Mouse (Mus musculus) MEL (cell line): ENCODE measurements around the gene Pcnt. TPM values are rescaled to one million over a fixed set of nuclear protein-coding genes. Genes with fewer than 3 reads are reported as not detected.

Experiments
- DNase-seq: peaks from one replicate; pipeline ENCODE4 v3.0.0; 2011; ENCODE audit warnings: low read depth, low spot score
- H3K27ac ChIP-seq: 2 replicates; pipeline ENCODE4 v1.5.1; 2012; ENCODE audit warnings: low read depth, mild to moderate bottlenecking, control low read depth, low read length, moderate library complexity; ENCODE audit not compliant: control insufficient read depth
- H3K27me3 ChIP-seq, 2 experiments: fragments of 150-350 bp in 1 of 2; sonication (generic) in 1 of 2; 2 replicates each; pipeline ENCODE4 v1.6.1; 2012; ENCODE audit warnings: low read length in 2 of 2, mild to moderate bottlenecking in 2 of 2, improper control_type of control experiment in 1 of 2, moderate library complexity in 1 of 2; ENCODE audit not compliant: insufficient read depth in 2 of 2, control insufficient read depth in 1 of 2
- H3K36me3 ChIP-seq, 2 experiments: 2 replicates each; pipeline ENCODE4 v1.6.1; 2012 to 2014; ENCODE audit warnings: low read length in 2 of 2, improper control_type of control experiment in 1 of 2, inconsistent platforms in 1 of 2, mild to moderate bottlenecking in 1 of 2; ENCODE audit not compliant: insufficient read depth in 2 of 2, control insufficient read depth in 1 of 2
- H3K4me1 ChIP-seq, 2 experiments: fragments of 150-350 bp in 1 of 2; sonication (generic) in 1 of 2; 2 replicates each; pipeline ENCODE4 v1.6.1; 2012; ENCODE audit warnings: low read length in 2 of 2, improper control_type of control experiment in 1 of 2, mild to moderate bottlenecking in 1 of 2; ENCODE audit not compliant: insufficient read depth in 2 of 2, control insufficient read depth in 1 of 2
- H3K4me3 ChIP-seq, 2 experiments: fragments of 150-350 bp in 1 of 2; sonication (generic) in 1 of 2; 2 replicates each; pipeline ENCODE4 v1.5.1; 2012; ENCODE audit warnings: low read depth in 2 of 2, low read length in 2 of 2, mild to moderate bottlenecking in 2 of 2, moderate library complexity in 2 of 2, control low read depth in 1 of 2, improper control_type of control experiment in 1 of 2; ENCODE audit not compliant: control insufficient read depth in 1 of 2, insufficient read depth in 1 of 2
- H3K79me2 ChIP-seq: 2 replicates; pipeline ENCODE4 v1.6.1; 2012; ENCODE audit warnings: mild to moderate bottlenecking, low read length, moderate library complexity; ENCODE audit not compliant: control insufficient read depth, poor library complexity, insufficient read depth
- H3K9ac ChIP-seq: 2 replicates; pipeline ENCODE4 v1.6.1; 2012; ENCODE audit warnings: low read depth, mild to moderate bottlenecking, control low read depth, low read length, moderate library complexity; ENCODE audit not compliant: control insufficient read depth, poor library complexity, severe bottlenecking
- H3K9me3 ChIP-seq: fragments of 150-350 bp; sonication (generic); replicated peaks from 2 replicates; pipeline ENCODE4 v1.6.1; 2012; ENCODE audit warnings: mild to moderate bottlenecking, low read length, improper control_type of control experiment, moderate library complexity; ENCODE audit not compliant: insufficient read depth
- BHLHE40 ChIP-seq: IDR thresholded peaks from 2 replicates; pipeline ENCODE4 v1.6.1; 2012; ENCODE audit warnings: low read depth, mild to moderate bottlenecking, inconsistent platforms, low read length, improper control_type of control experiment, borderline replicate concordance
- CHD1 ChIP-seq: IDR thresholded peaks from 2 replicates; pipeline ENCODE4 v1.6.1; 2012; ENCODE audit warnings: low read depth, mild to moderate bottlenecking, inconsistent platforms, low read length, improper control_type of control experiment
- CHD2 ChIP-seq: IDR thresholded peaks from 2 replicates; pipeline ENCODE4 v1.6.1; 2011; ENCODE audit warnings: low read length, improper control_type of control experiment
- E2F4 ChIP-seq: IDR thresholded peaks from 2 replicates; pipeline ENCODE4 v1.6.1; 2011; ENCODE audit warnings: low read depth, low read length, improper control_type of control experiment, borderline replicate concordance
- ELF1 ChIP-seq: IDR thresholded peaks from 2 replicates; pipeline ENCODE4 v1.6.1; 2014; ENCODE audit warnings: low read depth, mild to moderate bottlenecking, inconsistent platforms, low read length, improper control_type of control experiment, moderate library complexity
- ETS1 ChIP-seq: IDR thresholded peaks from 2 replicates; pipeline ENCODE4 v1.6.1; 2012; ENCODE audit warnings: low read depth, mild to moderate bottlenecking, inconsistent platforms, low read length, improper control_type of control experiment, moderate library complexity
- GATA1 ChIP-seq: IDR thresholded peaks from 2 replicates; pipeline ENCODE4 v1.6.1; 2011; ENCODE audit warnings: low read depth, low read length, improper control_type of control experiment
- JUND ChIP-seq: IDR thresholded peaks from 2 replicates; pipeline ENCODE4 v1.6.1; 2011; ENCODE audit warnings: low read depth, mild to moderate bottlenecking, improper control_type of control experiment, low read length
- KAT2A ChIP-seq: conservative IDR thresholded peaks from 2 replicates; pipeline ENCODE4 v1.6.1; 2012; ENCODE audit warnings: low read depth, low read length, improper control_type of control experiment, inconsistent platforms
- MAFK ChIP-seq: IDR thresholded peaks from 2 replicates; pipeline ENCODE4 v1.6.1; 2011; ENCODE audit warnings: low read depth, mild to moderate bottlenecking, low read length, improper control_type of control experiment, borderline replicate concordance
- MAZ ChIP-seq: IDR thresholded peaks from 2 replicates; pipeline ENCODE4 v1.6.1; 2012; ENCODE audit warnings: low read depth, mild to moderate bottlenecking, inconsistent platforms, low read length, improper control_type of control experiment
- MEF2A ChIP-seq: IDR thresholded peaks from 2 replicates; pipeline ENCODE4 v1.6.1; 2014; ENCODE audit warnings: low read depth, mild to moderate bottlenecking, inconsistent platforms, low read length, improper control_type of control experiment; ENCODE audit not compliant: poor library complexity, insufficient replicate concordance, severe bottlenecking; ENCODE audit errors: extremely low read depth
- MYB ChIP-seq: IDR thresholded peaks from 2 replicates; pipeline ENCODE4 v1.6.1; 2011; ENCODE audit warnings: mild to moderate bottlenecking, low read depth, low read length, improper control_type of control experiment
- MYC ChIP-seq: IDR thresholded peaks from 2 replicates; pipeline ENCODE4 v1.6.1; 2011; ENCODE audit warnings: low read depth, mild to moderate bottlenecking, low read length, improper control_type of control experiment, moderate library complexity
- POLR2AphosphoS2 ChIP-seq: IDR thresholded peaks from 2 replicates; pipeline ENCODE4 v1.6.1; 2011; ENCODE audit warnings: low read length, improper control_type of control experiment
- RCOR1 ChIP-seq: IDR thresholded peaks from 2 replicates; pipeline ENCODE4 v1.6.1; 2012; ENCODE audit warnings: low read depth, mild to moderate bottlenecking, inconsistent platforms, low read length, improper control_type of control experiment
- SIN3A ChIP-seq: IDR thresholded peaks from 2 replicates; pipeline ENCODE4 v1.6.1; 2012; ENCODE audit warnings: low read length, improper control_type of control experiment, inconsistent platforms
- TBP ChIP-seq: IDR thresholded peaks from 2 replicates; pipeline ENCODE4 v1.8.0; 2011; ENCODE audit warnings: low read depth, low read length, improper control_type of control experiment
- TCF12 ChIP-seq: IDR thresholded peaks from 2 replicates; pipeline ENCODE4 v1.6.1; 2014; ENCODE audit warnings: low read depth, mild to moderate bottlenecking, inconsistent platforms, low read length, improper control_type of control experiment, moderate library complexity
- ZKSCAN1 ChIP-seq: IDR thresholded peaks from 2 replicates; pipeline ENCODE4 v1.6.1; 2012; ENCODE audit warnings: low read depth, mild to moderate bottlenecking, inconsistent platforms, low read length, improper control_type of control experiment, moderate library complexity
- ZMIZ1 ChIP-seq: IDR thresholded peaks from 2 replicates; pipeline ENCODE4 v1.6.1; 2012; ENCODE audit warnings: low read depth, mild to moderate bottlenecking, inconsistent platforms, low read length, improper control_type of control experiment, moderate library complexity
- polyA plus RNA-seq, 2 experiments: library from polyadenylated mRNA; stranded (reverse) in 1 of 2; unstranded in 1 of 2; fragments of >175 nt in 1 of 2; fragments of >200 nt in 1 of 2; gene quantifications; 2 replicates each; pipeline versions ENCODE4 v1.2.1 to v1.2.4; 2012; ENCODE audit warnings: low replicate concordance in 2 of 2, low read depth in 1 of 2; ENCODE audit not compliant: insufficient read length in 2 of 2, insufficient read depth in 1 of 2, missing spikeins in 1 of 2
- total RNA-seq: library from RNA; depleted of rRNA; stranded (reverse); fragments of 300-350 nt; gene quantifications from 2 replicates; pipeline ENCODE4 v1.2.3, GENCODE M21; 2012

Gene Pcnt
- total and polyA plus RNA-seq, 3 experiments = 30.7 to 51.3 (median 36.4) TPM

DNA sequence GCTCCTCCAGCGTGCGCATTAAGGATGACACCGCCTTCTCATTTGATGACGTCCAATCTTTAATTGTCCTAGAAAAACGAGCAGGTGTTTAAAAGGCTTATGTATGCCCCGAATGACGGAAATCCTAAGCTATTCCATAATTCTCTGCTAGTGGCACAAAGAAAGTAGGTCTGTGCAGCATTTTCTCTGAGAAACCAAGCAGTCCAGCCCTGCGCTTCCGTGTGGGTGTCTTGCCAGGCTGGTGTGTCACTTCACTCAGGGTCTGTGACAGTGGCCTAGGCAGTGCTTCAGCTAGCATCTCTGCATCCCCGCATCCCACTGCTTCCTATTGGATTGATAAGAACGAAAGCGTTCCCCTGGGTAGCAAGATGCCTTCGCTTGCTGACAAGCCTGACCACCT lies 73.8 kb downstream of the Pcnt start:
- H3K9me3 ChIP-seq = no peaks in the 10 kb centered on the region
- H3K36me3 ChIP-seq = peaks cover 0 to 19% of the 10 kb centered on the region in 2 experiments; a peak in 2 of 4 replicates
- H3K27me3 ChIP-seq = no peaks in the 10 kb centered on the region
- DNase-seq = no peak
- no peaks in the 10 kb centered on the region for H3K4me1 ChIP-seq
- TF ChIP-seq CHD1 (no peak), CHD2 (no peak), MYB (no peak), MAZ (no peak), ETS1 (no peak), ZKSCAN1 (no peak), TCF12 (no peak), MYC (no peak), JUND (no peak), POLR2AphosphoS2 (no peak), SIN3A (no peak), MEF2A (no peak), BHLHE40 (no peak)
- TF ChIP-seq, all 39 proteins: peak for 0
- no peaks in the 10 kb centered on the region for H3K79me2 ChIP-seq
- no peak overlapping the region for H3K4me3 ChIP-seq
- no peak overlapping the region for H3K27ac ChIP-seq
- H3K9ac ChIP-seq = no peak overlapping the region

DNA sequence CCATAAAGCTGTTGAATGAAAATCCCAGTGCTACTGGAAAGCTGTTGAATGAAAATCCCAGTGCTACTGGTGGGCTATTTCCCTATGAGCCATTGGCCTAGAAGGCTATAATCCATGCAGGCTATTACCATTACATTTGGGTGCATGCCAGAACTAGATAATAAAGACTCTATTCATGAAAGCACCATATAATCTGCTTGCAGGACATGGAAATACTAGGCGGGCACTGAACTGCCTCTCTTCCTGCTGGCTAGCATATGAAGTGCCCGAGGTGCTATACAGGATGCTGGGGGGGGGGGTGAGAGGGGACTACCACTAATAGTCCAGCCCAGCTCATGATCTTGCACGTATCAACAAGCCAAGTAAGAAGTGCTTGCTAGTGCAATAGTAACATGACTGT lies 79.4 kb downstream of the Pcnt start:
- Histone ChIP-seq H3K4me3 (no peak overlapping the region), H3K79me2 (no peaks in the 10 kb centered on the region), H3K27ac (no peak overlapping the region), H3K4me1 (no peaks in the 10 kb centered on the region)
- DNase-seq = no peak
- TF ChIP-seq ELF1 = no peak
- no peak for TF ChIP-seq RCOR1
- no peak for TF ChIP-seq TCF12
- TF ChIP-seq, all 39 proteins: peak for 0
- Histone ChIP-seq H3K9ac (no peak overlapping the region), H3K27me3 (no peaks in the 10 kb centered on the region), H3K36me3 (peaks cover 4 to 10% of the 10 kb centered on the region in 2 experiments; a peak in 3 of 4 replicates), H3K9me3 (no peaks in the 10 kb centered on the region)

DNA sequence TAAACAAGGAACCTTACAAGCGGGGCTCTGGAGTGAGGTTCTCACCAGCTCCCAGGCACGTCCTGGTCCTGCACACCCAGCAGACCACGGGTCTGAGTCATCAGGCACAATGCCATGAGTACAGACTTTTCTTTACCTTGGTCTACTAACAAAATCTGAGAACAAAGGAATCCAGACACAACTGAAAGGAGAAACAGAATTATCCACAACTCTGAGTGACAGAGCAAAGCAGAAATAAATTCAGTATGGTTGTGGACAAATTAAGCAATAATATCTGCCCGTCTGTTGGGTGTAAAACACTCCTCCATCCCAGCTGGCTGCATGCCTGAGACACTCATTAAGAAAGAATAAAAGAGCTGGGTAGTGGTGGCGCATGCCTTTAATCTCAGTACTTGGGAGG lies 84.1 kb downstream of the Pcnt start:
- no peak for TF ChIP-seq MAZ
- no peak for TF ChIP-seq MAFK
- no peak for TF ChIP-seq JUND
- TF ChIP-seq POLR2AphosphoS2 = no peak
- no peak for TF ChIP-seq E2F4
- TF ChIP-seq TBP = no peak
- no peak for TF ChIP-seq GATA1
- no peak for TF ChIP-seq ELF1
- no peak for TF ChIP-seq BHLHE40
- TF ChIP-seq KAT2A = no peak
- TF ChIP-seq ZMIZ1 = no peak
- Histone ChIP-seq H3K27me3 (no peaks in the 10 kb centered on the region), H3K9ac (no peak overlapping the region)

More for the DNA sequence above, 84.1 kb downstream of the Pcnt start:
- Histone ChIP-seq H3K36me3 (peaks cover 4 to 6% of the 10 kb centered on the region in 2 experiments; a peak in 3 of 4 replicates), H3K9me3 (no peaks in the 10 kb centered on the region), H3K4me1 (no peaks in the 10 kb centered on the region), H3K27ac (no peak overlapping the region), H3K79me2 (no peaks in the 10 kb centered on the region), H3K4me3 (no peak overlapping the region)
- peak; percentile 42 for DNase-seq
